Mouse (Mus musculus) cortical plate, adult 2 months (tissue): Measurements from ENCODE around the gene Ube2o. TPM values are rescaled to one million over a fixed set of nuclear protein-coding genes. Genes with fewer than 3 reads are reported as not detected.

ENCODE experiments used
- H3K27ac ChIP-seq: fragments of 200-500 bp; 2 replicates; pipeline ENCODE4 v1.5.1; 2012; ENCODE audit warnings: low read length, control low read depth, inconsistent platforms; ENCODE audit not compliant: insufficient read depth
- H3K4me1 ChIP-seq: fragments of 200-500 bp; 2 replicates; pipeline ENCODE4 v1.6.1; 2011; ENCODE audit warnings: low read length; ENCODE audit not compliant: control insufficient read depth, insufficient read depth
- H3K4me3 ChIP-seq: fragments of 200-500 bp; 2 replicates; pipeline ENCODE4 v1.5.1; 2011; ENCODE audit warnings: mild to moderate bottlenecking, low read length, control low read depth; ENCODE audit not compliant: insufficient read depth
- CTCF ChIP-seq: fragments of 200-500 bp; IDR thresholded peaks from 2 replicates; pipeline ENCODE4 v1.5.1; 2011; ENCODE audit warnings: mild to moderate bottlenecking, control low read depth, low read length; ENCODE audit not compliant: insufficient read depth; ENCODE audit errors: extremely low read depth
- POLR2A ChIP-seq: fragments of 200-500 bp; IDR thresholded peaks from 2 replicates; pipeline ENCODE4 v1.6.1; 2011; ENCODE audit warnings: mild to moderate bottlenecking, low read length, control low read depth; ENCODE audit not compliant: insufficient read depth; ENCODE audit errors: extremely low read depth
- polyA plus RNA-seq: library from polyadenylated mRNA; depleted of rRNA; stranded (reverse); fragments of >200 nt; gene quantifications from 2 replicates; pipeline ENCODE4 v1.2.3, GENCODE M21; 2012

Ube2o gene
- polyA plus RNA-seq, 1 experiment: 88.6 TPM

- H3K4me3 ChIP-seq: no peak overlapping the region
- no peak for TF ChIP-seq CTCF
- TF ChIP-seq POLR2A: no peak
- H3K4me1 ChIP-seq: no peaks in the 10 kb centered on the region
- no peak overlapping the region for H3K27ac ChIP-seq
These were observed 4.4 kb upstream of the Ube2o start for GRCm38 (mm10) chr11:116585682-116586081.

- peak overlapping the region; percentile 73 for H3K4me3 ChIP-seq
- H3K4me1 ChIP-seq: peaks cover 11% of the 10 kb centered on the region
- H3K27ac ChIP-seq: peak overlapping the region; percentile 88
- TF ChIP-seq POLR2A (no peak), CTCF (no peak)
These were observed 404 bp downstream of the Ube2o start for GRCm38 (mm10) chr11:116580711-116581375.

GRCm38 (mm10) chr11:116580031-116580652, 1.1 kb downstream of the Ube2o start:
- H3K27ac ChIP-seq: peak overlapping the region; percentile 68
- peaks cover 11% of the 10 kb centered on the region for H3K4me1 ChIP-seq
- TF ChIP-seq POLR2A (no peak), CTCF (no peak)
- peak overlapping the region; percentile 73 for H3K4me3 ChIP-seq

GRCm38 (mm10) chr11:116579280-116579679, 2.0 kb downstream of the Ube2o start:
- Histone ChIP-seq H3K27ac (no peak overlapping the region), H3K4me1 (peaks cover 13% of the 10 kb centered on the region), H3K4me3 (peak overlapping the region; percentile 73; the same call in 1 of the 2 replicates)
- no peak for TF ChIP-seq CTCF
- no peak for TF ChIP-seq POLR2A

- TF ChIP-seq CTCF (no peak), POLR2A (no peak)
These were observed 5.9 kb downstream of the Ube2o start for GRCm38 (mm10) chr11:116575396-116575795.

GRCm38 (mm10) chr11:116574982-116575381, 6.3 kb downstream of the Ube2o start:
- no peak for TF ChIP-seq POLR2A
- TF ChIP-seq CTCF: no peak
- Histone ChIP-seq H3K4me1 (peaks cover 34% of the 10 kb centered on the region), H3K27ac (no peak overlapping the region), H3K4me3 (no peak overlapping the region)

More at GRCm38 (mm10) chr11:116575396-116575795, 5.9 kb downstream of the Ube2o start:
- Histone ChIP-seq H3K27ac (no peak overlapping the region), H3K4me1 (peaks cover 34% of the 10 kb centered on the region), H3K4me3 (no peak overlapping the region)

GRCm38 (mm10) chr11:116574486-116574885, 6.8 kb downstream of the Ube2o start:
- H3K4me1 ChIP-seq: peaks cover 33% of the 10 kb centered on the region

GRCm38 (mm10) chr11:116572756-116573543, 8.3 kb downstream of the Ube2o start:
- H3K4me1 ChIP-seq: peaks cover 29% of the 10 kb centered on the region
- TF ChIP-seq CTCF: no peak
- 0 out of 2 replicates have a peak, but pooled peaks have one; percentile 24 for TF ChIP-seq POLR2A
- H3K4me3 ChIP-seq: no peak overlapping the region
- peak overlapping the region; percentile 12; the same call in 1 of the 2 replicates for H3K27ac ChIP-seq

More at GRCm38 (mm10) chr11:116574486-116574885, 6.8 kb downstream of the Ube2o start:
- Histone ChIP-seq H3K27ac (no peak overlapping the region), H3K4me3 (no peak overlapping the region)
- no peak for TF ChIP-seq POLR2A
- TF ChIP-seq CTCF: no peak

- no peak overlapping the region for H3K4me3 ChIP-seq
- TF ChIP-seq CTCF (no peak), POLR2A (no peak)
- H3K4me1 ChIP-seq: peaks cover 29% of the 10 kb centered on the region
- no peak overlapping the region for H3K27ac ChIP-seq
These were observed 9.2 kb downstream of the Ube2o start for GRCm38 (mm10) chr11:116571767-116572679.
